Mouse (Mus musculus) cerebellum, adult 2 months (tissue): ENCODE measurements at regions not wholly inside any gene's neighbourhood (a gene's known extent, or its start where the extent isn't known, plus 50 kb on each side); places are given as distances from the start of the nearest gene placed in this dataset.

ENCODE experiments used
- DNase-seq, 2 experiments: peaks; one replicate each; pipeline ENCODE4 v3.0.0; 2021
- H3K27ac ChIP-seq: fragments of 200-500 bp; 2 replicates; pipeline ENCODE4 v1.5.1; 2012; ENCODE audit warnings: low read length, control low read depth, inconsistent platforms; ENCODE audit not compliant: insufficient read depth
- H3K27me3 ChIP-seq: fragments of 200-500 bp; 2 replicates; pipeline ENCODE4 v1.6.1; 2012; ENCODE audit warnings: inconsistent platforms, mild to moderate bottlenecking, low read length, moderate library complexity; ENCODE audit not compliant: control insufficient read depth, insufficient read depth
- H3K4me1 ChIP-seq: fragments of 200-500 bp; 2 replicates; pipeline ENCODE4 v1.6.1; 2011; ENCODE audit warnings: low read length; ENCODE audit not compliant: control insufficient read depth, insufficient read depth
- H3K4me3 ChIP-seq: fragments of 200-500 bp; replicated peaks from 2 replicates; pipeline ENCODE3; 2011; ENCODE audit warnings: mild to moderate bottlenecking, low read depth, low read length, control low read depth; ENCODE audit not compliant: insufficient read depth
- CTCF ChIP-seq: fragments of 200-500 bp; IDR thresholded peaks from 2 replicates; pipeline ENCODE4 v1.5.1; 2011; ENCODE audit warnings: low read depth, mild to moderate bottlenecking, control low read depth, low read length, moderate library complexity, borderline replicate concordance; ENCODE audit not compliant: insufficient read depth
- POLR2A ChIP-seq: fragments of 200-500 bp; IDR thresholded peaks from 2 replicates; pipeline ENCODE4 v1.6.1; 2011; ENCODE audit warnings: low read length, control low read depth, borderline replicate concordance; ENCODE audit not compliant: insufficient read depth
- WGBS: fragments of 180-500 bp; shearing (Covaris S2); methylation state at CpG from one replicate; pipeline ENCODE4 v1.1.7; 2018; 5-methylcytosine and 5-hydroxymethylcytosine counted together

GRCm38 (mm10) chr4:107747907-107748628, 54.0 kb upstream of the Lrp8 start:
- Histone ChIP-seq H3K27ac (no peak overlapping the region), H3K4me1 (no peaks in the 10 kb centered on the region), H3K27me3 (no peaks in the 10 kb centered on the region), H3K4me3 (no peak overlapping the region)
- TF ChIP-seq POLR2A = no peak
- no peak for TF ChIP-seq CTCF
- WGBS = 89% methylated on average over 13 of the region's 13 CpGs
- DNase-seq = no peak

- no peak for TF ChIP-seq POLR2A
- no peak for TF ChIP-seq CTCF
- no peaks in the 10 kb centered on the region for H3K4me1 ChIP-seq
- H3K27ac ChIP-seq = no peak overlapping the region
- H3K27me3 ChIP-seq = no peaks in the 10 kb centered on the region
- WGBS = 62% methylated on average over 8 of the region's 8 CpGs
- H3K4me3 ChIP-seq = no peak overlapping the region
- no peak for DNase-seq
Observed at GRCm38 (mm10) chr4:107749045-107749444, 53.0 kb upstream of the Lrp8 start.

- H3K4me3 ChIP-seq = no peak overlapping the region
- DNase-seq = no peak
- no peak overlapping the region for H3K27ac ChIP-seq
- TF ChIP-seq CTCF = no peak
- TF ChIP-seq POLR2A = no peak
- 83% methylated on average over 9 of the region's 9 CpGs for WGBS
- no peaks in the 10 kb centered on the region for H3K4me1 ChIP-seq
- no peaks in the 10 kb centered on the region for H3K27me3 ChIP-seq
Observed at GRCm38 (mm10) chr4:107750017-107750416, 52.0 kb upstream of the Lrp8 start.
